Mouse (Mus musculus): Measurements from ENCODE around the gene Ripor2.

The Ripor2 gene

DNA sequence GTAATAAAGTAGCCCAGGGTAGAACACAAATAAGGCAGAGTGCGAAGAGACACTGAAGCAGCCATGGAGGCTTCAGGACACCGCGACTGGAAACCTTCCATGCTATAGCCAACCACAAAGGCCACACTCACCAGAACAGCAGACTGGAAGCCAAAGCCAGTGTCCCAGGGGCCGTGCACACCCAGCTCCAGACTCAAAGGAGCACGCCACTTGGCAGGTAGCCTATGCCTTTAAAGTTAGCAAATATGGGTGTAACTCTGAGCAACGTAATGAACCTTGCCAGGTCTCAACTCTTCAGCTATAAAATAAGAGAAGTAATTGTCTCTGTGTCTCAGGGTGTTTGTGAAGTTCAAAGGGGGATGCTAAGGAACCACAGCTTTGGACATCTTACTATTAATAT lies 2.9 kb downstream of the Ripor2 start:
- no peak for DNase-seq

- no peak for DNase-seq
Observed at GRCm38 (mm10) chr13:24585369-24585768, 3.4 kb downstream of the Ripor2 start.

DNA sequence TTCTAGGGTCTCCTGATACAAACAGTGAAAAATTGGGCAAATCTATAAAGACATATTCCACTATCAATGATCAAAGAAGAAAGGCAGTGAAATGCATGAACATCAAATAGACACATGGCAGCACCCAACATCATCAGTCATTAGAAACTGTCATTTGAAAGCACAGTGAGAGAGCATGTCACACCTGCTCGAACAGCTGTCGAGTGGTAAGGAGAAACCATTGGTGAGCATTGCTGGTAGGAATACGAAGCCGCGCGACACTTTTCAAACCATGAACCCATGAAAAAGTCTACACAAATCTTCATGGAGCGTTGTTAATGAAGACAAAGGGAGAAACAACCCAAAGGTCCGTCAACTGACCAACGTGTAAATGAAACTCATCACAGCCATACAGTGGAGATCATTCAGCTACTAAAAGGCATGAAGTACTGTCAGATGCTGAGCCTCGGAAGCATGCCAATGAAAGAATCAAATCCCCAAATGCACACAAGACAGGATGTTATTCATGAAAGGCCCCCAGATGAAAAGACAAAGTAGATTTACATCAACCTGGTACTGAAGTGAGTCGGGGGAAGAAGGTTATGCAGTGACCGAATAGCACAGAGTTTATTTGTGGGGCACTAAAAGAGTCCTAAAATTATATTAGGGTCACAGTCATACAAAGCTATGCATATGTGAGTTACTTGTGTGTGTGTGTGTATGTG lies 5.4 kb downstream of the Ripor2 start:
- no peak for DNase-seq

DNA sequence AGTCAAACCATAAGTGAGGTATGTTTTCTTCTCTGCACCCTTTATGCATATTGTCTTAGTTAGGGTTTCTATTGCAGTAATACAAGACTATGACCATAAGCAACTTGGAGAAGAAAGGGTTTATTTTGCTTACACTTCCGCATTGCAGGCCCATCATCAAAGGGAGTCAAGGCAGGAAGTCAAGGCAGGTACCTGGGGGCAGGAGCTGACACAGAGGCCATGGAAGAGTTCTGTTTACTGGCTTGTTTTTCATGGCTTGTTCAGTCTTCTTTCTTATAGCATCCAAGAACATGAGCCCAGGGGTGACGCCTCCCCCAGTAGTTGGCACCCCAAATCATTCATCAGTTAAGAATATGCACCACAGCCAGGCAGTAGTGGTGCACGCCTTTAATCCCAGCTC lies 6.6 kb downstream of the Ripor2 start:
- DNase-seq = no peak

DNA sequence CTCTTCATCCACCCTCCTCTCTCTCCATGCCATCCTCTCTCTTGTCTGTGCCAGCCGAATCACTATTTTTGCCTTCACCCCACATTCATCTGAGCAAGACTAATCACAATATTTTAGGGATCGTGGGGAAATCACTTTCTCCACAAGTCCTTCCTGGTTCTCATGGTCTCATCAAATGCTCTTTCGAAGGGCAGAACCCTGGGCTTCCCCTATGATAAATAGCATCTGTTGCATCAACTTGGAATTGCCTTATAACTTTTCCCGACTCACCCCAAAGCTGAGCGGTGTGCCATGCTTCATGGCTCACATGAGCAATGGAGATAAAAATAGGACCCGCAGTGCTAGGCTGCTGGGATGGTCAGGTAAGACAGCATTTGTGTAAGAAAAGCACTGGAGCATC lies 9.7 kb downstream of the Ripor2 start:
- no peak for DNase-seq

- DNase-seq = no peak
Observed at GRCm38 (mm10) chr13:24594303-24594702, 12.3 kb downstream of the Ripor2 start.

- no peak for DNase-seq
Observed at GRCm38 (mm10) chr13:24599631-24600041, 17.6 kb downstream of the Ripor2 start.

GRCm38 (mm10) chr13:24602978-24603377 lies 21.0 kb downstream of the Ripor2 start:
- no peak for DNase-seq

- peak; percentile 53 for DNase-seq
Observed at GRCm38 (mm10) chr13:24603591-24604009, 21.6 kb downstream of the Ripor2 start.

DNA sequence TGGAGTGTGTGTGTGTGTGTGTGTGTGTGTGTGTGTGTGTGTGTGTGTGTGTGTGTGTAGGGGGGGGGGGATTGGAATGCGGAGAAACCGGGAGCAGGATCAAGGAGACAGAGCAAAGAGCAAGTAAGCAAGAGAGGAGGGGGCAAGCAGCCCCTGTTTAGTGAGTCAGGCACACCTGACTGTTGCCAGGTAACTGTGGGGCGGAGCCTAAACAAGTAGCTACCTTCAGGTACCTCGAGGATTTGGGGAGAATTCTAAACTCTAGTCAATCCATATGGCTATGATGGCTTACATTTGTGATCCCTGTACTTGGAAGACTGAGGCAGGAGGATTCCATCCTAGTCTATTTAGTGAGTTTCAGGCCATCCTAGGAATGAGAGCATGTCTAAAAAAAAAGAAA lies 22.1 kb downstream of the Ripor2 start:
- DNase-seq = no peak

GRCm38 (mm10) chr13:24604761-24605591 lies 23.0 kb downstream of the Ripor2 start:
- no peak for DNase-seq

DNA sequence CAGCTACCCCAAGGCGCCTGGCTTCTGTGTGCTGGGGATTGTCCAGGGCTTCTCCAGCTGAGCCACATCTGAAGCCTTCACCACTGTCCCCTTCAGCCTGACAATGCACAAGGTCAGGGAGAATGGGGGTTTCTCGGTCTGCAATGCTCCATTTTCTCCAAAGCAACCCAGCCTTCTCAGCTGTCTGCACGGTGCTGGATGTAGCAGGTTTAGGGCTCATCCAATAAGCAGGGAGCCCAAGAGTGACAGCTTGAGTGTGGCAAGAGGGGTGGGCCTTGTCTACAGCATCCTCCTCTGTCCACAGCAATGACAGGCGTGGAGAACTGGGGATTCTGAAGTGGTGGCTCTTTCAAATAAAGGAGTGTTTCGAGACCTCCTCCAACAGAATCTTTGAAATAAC lies 23.8 kb downstream of the Ripor2 start:
- DNase-seq = no peak

GRCm38 (mm10) chr13:24607961-24608360 lies 26.0 kb downstream of the Ripor2 start:
- no peak for DNase-seq

DNA sequence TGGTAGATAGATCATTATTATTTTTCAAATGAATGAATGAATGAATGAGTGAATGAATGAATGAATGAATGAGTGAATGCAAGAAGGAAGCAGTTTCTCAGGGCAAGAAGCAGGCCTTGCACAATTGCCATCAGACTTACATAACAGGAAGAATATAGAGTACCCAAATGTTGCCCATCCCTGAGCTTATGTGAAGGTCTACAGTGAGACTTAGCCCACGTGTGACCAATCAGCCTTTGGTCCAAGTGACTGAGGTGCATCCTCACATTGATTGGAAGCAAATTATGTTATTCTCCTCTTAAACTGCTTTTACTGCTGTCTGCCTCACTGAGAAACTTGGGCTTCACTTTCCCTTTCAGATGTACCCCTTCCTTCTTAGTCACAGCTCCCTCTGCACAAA lies 26.7 kb downstream of the Ripor2 start:
- no peak for DNase-seq

GRCm38 (mm10) chr13:24610883-24611282 lies 28.9 kb downstream of the Ripor2 start:
- DNase-seq = no peak

GRCm38 (mm10) chr13:24613031-24613430 lies 31.0 kb downstream of the Ripor2 start:
- no peak for DNase-seq

DNA sequence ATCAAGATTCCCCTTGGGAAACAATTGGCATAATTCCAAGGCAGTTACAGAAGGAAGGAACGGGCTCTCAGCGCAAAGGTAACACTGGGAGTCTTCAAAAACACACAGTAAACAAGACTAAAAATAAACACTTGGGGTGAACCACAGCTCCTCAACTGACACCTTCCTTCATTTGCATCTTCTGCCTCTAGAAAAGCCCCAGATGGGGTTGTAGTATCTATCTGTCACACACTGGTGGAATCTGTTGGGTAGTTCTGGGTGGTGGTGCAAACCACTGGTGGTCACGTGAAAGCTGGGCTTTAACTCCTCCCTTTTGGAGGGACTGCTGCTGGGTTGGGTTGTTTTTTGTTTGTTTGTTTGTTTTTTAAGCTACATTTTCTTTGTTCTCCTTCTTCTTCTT lies 31.4 kb downstream of the Ripor2 start:
- DNase-seq = no peak

DNA sequence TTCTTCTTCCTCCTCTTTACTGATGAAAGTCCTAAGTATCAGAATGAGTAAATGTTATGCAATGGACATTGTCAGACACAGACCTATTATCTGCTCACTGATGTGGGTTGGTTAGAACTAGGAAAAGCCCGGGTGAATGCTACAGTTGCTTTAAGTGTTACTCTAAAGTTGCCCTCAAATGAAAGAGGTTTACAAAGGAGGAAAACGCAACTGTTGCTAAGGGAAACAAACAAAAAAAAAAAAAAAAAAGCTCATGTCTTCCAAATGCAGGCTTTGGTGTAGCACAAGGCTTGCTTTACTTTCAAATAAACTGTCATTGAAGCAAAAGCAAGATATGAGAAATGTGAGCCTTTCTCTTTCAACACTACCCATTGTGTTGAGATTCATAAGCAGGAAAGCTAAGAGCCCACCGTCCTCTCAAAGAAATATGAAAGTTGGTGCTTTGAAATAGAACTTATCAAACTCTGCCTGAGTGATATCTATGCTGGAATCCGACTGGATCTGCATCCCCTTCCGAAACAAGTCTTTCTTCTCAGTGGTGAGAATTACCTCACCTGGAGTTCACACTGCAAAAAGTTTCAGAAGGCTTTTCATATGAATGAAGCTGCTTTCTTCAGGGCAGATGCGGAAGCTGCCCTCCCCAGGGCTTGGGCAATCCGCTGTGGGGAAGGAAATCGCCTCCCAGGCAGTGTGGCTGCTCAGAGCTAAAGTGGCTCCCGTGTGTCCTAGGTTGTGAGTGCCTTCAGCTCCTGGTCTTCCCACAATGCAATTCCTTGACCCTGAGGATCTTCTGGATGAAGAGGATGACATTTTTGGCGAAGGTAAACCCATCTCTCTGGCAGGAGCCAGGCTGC lies 32.2 kb downstream of the Ripor2 start:
- no peak for DNase-seq

- no peak for DNase-seq
Observed at GRCm38 (mm10) chr13:24615921-24616565, 34.1 kb downstream of the Ripor2 start.

- no peak for DNase-seq
Observed at GRCm38 (mm10) chr13:24616645-24617044, 34.7 kb downstream of the Ripor2 start.

GRCm38 (mm10) chr13:24617076-24617798 lies 35.2 kb downstream of the Ripor2 start:
- DNase-seq = no peak

DNA sequence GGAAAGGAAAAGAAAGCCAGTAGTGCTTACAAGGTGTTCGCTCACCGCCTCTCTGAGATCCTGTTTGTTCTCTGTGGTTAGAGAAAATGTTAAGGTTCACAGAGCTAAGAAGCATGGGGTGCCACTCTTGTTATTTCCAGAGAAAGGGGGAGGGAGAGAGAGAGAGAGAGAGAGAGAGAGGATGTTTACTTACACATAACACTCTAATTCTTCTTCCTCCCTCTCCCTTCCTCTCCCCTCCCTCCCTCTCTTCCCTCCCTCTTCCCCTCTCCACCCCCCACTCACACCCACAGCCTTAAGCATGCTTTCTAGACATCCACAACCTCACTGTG lies 35.8 kb downstream of the Ripor2 start:
- no peak for DNase-seq

All from right cerebral cortex, adult 18-20 months (tissue).